ENCODE assay signal across 9 mouse cellular contexts in genomic region chr7:58749904-58750612, GRCm38 (mm10).
DNase-seq lines count a peak whose midpoint lies in the region; ATAC-seq lines count a peak whose summit lies in the region.
"Had no signal": no experiment of that assay in that cellular context is flagged by ENCODE, and none has a peak within 500 bp of the region (broad histone marks: within the 10 kb centered on the region; RNA-seq: fewer than 3 reads in every experiment).

No protein-coding gene starts in this region.

- intact Hi-C loops in left cerebral cortex, postnatal 36 days (cut with DNase I): loop anchor here (10.0 kb wide), 1 partner anchor 165 kb away; no protein-coding TSS in a partner anchor

- no peak overlapping the region for H3K9ac ChIP-seq in lung, embryonic 15.5 days
- H3K9ac ChIP-seq in limb, embryonic 15.5 days: no peak overlapping the region
- H3K9ac ChIP-seq: kidney, embryonic 15.5 days had no signal

- H3K27ac ChIP-seq in lung, embryonic 15.5 days: no peak overlapping the region
- no peak overlapping the region for H3K27ac ChIP-seq in limb, embryonic 15.5 days
- H3K27ac ChIP-seq: kidney, embryonic 15.5 days had no signal

- H3K4me1 ChIP-seq in lung, embryonic 15.5 days: no peaks in the 10 kb centered on the region
- H3K4me1 ChIP-seq in limb, embryonic 15.5 days: no peaks in the 10 kb centered on the region

- peak; percentile 55; the same call in 1 of the 2 replicates for ATAC-seq in lung, embryonic 15.5 days (ENCODE audit: borderline replicate concordance, extremely low read depth, low FRiP score, low TSS enrichment)
- ATAC-seq in limb, embryonic 15.5 days (ENCODE audit: insufficient number of reproducible peaks, low FRiP score, low TSS enrichment, low read depth): peak; percentile 64; the same call in 1 of the 2 replicates

- 54% methylated on average over 6 of the region's 6 CpGs for WGBS in lung, embryonic 15.5 days
- WGBS in limb, embryonic 15.5 days: 62% methylated on average over 6 of the region's 6 CpGs

- H3K36me3 ChIP-seq in lung, embryonic 15.5 days: no peaks in the 10 kb centered on the region
- no peaks in the 10 kb centered on the region for H3K36me3 ChIP-seq in limb, embryonic 15.5 days
- H3K36me3 ChIP-seq: kidney, embryonic 15.5 days had no signal

- DNase-seq in cerebellum, postnatal 10 days: peak; percentile 34 to 43
- no peak for DNase-seq in cerebellum, adult 8-10 months
- no peak for DNase-seq in lung, postnatal 14 days
- peak; percentile 62 to 67 for DNase-seq in thymus, postnatal 10 days (ENCODE audit: low spot score in 2 of 2)
- DNase-seq in left cerebral cortex, adult 9 months (ENCODE audit: low spot score in 2 of 2): no peak
- no peak for DNase-seq in left cerebral cortex, postnatal 36 days (ENCODE audit: low spot score in 2 of 2)

- no peaks in the 10 kb centered on the region for H3K27me3 ChIP-seq in lung, embryonic 15.5 days
- H3K27me3 ChIP-seq in limb, embryonic 15.5 days: no peaks in the 10 kb centered on the region
- H3K27me3 ChIP-seq: kidney, embryonic 15.5 days had no signal

- H3K4me3 ChIP-seq in lung, embryonic 15.5 days: no peak overlapping the region
- H3K4me3 ChIP-seq in limb, embryonic 15.5 days: no peak overlapping the region
- H3K4me3 ChIP-seq: kidney, embryonic 15.5 days had no signal

- H3K4me2 ChIP-seq in lung, embryonic 15.5 days: no peak overlapping the region
- no peak overlapping the region for H3K4me2 ChIP-seq in limb, embryonic 15.5 days
- H3K4me2 ChIP-seq: kidney, embryonic 15.5 days had no signal

- no peaks in the 10 kb centered on the region for H3K9me3 ChIP-seq in lung, embryonic 15.5 days
- no peaks in the 10 kb centered on the region for H3K9me3 ChIP-seq in limb, embryonic 15.5 days
- H3K9me3 ChIP-seq: kidney, embryonic 15.5 days had no signal

Comparison
In these comparisons a context has a peak if more than half of its experiments do, and no peak if none do; other contexts are left out.
1. DNase-seq: peak in cerebellum, postnatal 10 days (2 of 2) and thymus, postnatal 10 days (2 of 2); none in cerebellum, adult 8-10 months (single experiment), lung, postnatal 14 days (single experiment), left cerebral cortex, adult 9 months (0 of 2) and left cerebral cortex, postnatal 36 days (0 of 2).